17 mouse cellular contexts compared by ENCODE assay signal in genomic region chr2:135811453-135812101, GRCm38 (mm10).
DNase-seq lines count a peak whose midpoint lies in the region; ATAC-seq and TF ChIP-seq lines count a peak whose summit lies in the region.
"Had no signal": no experiment of that assay in that cellular context is flagged by ENCODE, and none has a peak within 500 bp of the region (broad histone marks: within the 10 kb centered on the region; RNA-seq: fewer than 3 reads in every experiment).

No protein-coding gene starts in this region.

- no peak overlapping the region for H3K4me2 ChIP-seq in intestine, embryonic 14.5 days (ENCODE audit: low read length)
- no peak overlapping the region for H3K4me2 ChIP-seq in intestine, postnatal 0 days (replicated peaks; ENCODE audit: low read depth)
- H3K4me2 ChIP-seq: heart, embryonic 13.5 days; hindbrain, embryonic 12.5 days; limb, embryonic 15.5 days; lung, embryonic 15.5 days had no signal

- no peak overlapping the region for H3K4me3 ChIP-seq in intestine, embryonic 14.5 days (ENCODE audit: low read depth, low read length)
- H3K4me3 ChIP-seq in intestine, postnatal 0 days (ENCODE audit: low read depth, low read length) = no peak overlapping the region
- H3K4me3 ChIP-seq: heart, embryonic 13.5 days; hindbrain, embryonic 12.5 days; layer of hippocampus, adult 2 months; limb, embryonic 15.5 days; lung, embryonic 15.5 days; midbrain, embryonic 10.5 days had no signal

- no peaks in the 10 kb centered on the region for H3K36me3 ChIP-seq in intestine, embryonic 14.5 days (ENCODE audit: control insufficient read depth, insufficient read depth, low read length)
- no peaks in the 10 kb centered on the region for H3K36me3 ChIP-seq in intestine, postnatal 0 days (ENCODE audit: control insufficient read depth, insufficient read depth)
- H3K36me3 ChIP-seq: G1E; hindbrain, embryonic 12.5 days; limb, embryonic 15.5 days; lung, embryonic 15.5 days had no signal

- no peak for DNase-seq in intestine, embryonic 14.5 days (ENCODE audit: low spot score)
- peak; percentile 16 for DNase-seq in kidney, adult 18-20 months
- peak; percentile 35 to 61 for DNase-seq in kidney, postnatal 25 days
- peak; percentile 10 for DNase-seq in yolk sac, embryonic 10.5 days (ENCODE audit: low spot score)
- no peak for DNase-seq in left cerebral cortex, adult 11 months (ENCODE audit: low spot score)
- DNase-seq in thymus, postnatal 25 days = no peak
- DNase-seq: gastrocnemius, postnatal 36 days; right cerebral cortex, postnatal 14 days; thymus, postnatal 4 days had no signal

- H3K4me1 ChIP-seq in intestine, embryonic 14.5 days (replicated peaks; ENCODE audit: control insufficient read depth, insufficient read depth, low read length) = peaks cover 3% of the 10 kb centered on the region; the same call in 1 of the 2 replicates
- H3K4me1 ChIP-seq in intestine, postnatal 0 days (replicated peaks; ENCODE audit: control insufficient read depth, insufficient read depth, low read length) = no peaks in the 10 kb centered on the region
- H3K4me1 ChIP-seq: hindbrain, embryonic 12.5 days; lung, embryonic 15.5 days; midbrain, embryonic 10.5 days had no signal

- H3K27me3 ChIP-seq in intestine, embryonic 14.5 days (replicated peaks; ENCODE audit: control insufficient read depth, insufficient read depth, low read length) = no peaks in the 10 kb centered on the region
- no peaks in the 10 kb centered on the region for H3K27me3 ChIP-seq in intestine, postnatal 0 days (replicated peaks; ENCODE audit: control insufficient read depth, insufficient read depth, low read length)
- H3K27me3 ChIP-seq: heart, embryonic 13.5 days; hindbrain, embryonic 12.5 days; limb, embryonic 15.5 days; lung, embryonic 15.5 days had no signal

- peak; percentile 62; the same call in 1 of the 2 replicates for ATAC-seq in intestine, embryonic 14.5 days (replicated peaks; ENCODE audit: low FRiP score, low TSS enrichment, low read depth)
- ATAC-seq in intestine, postnatal 0 days = no peak

- H3K9me3 ChIP-seq in intestine, embryonic 14.5 days (ENCODE audit: control insufficient read depth, low read length) = no peaks in the 10 kb centered on the region
- no peaks in the 10 kb centered on the region for H3K9me3 ChIP-seq in intestine, postnatal 0 days (ENCODE audit: control insufficient read depth)
- H3K9me3 ChIP-seq: hindbrain, embryonic 12.5 days; limb, embryonic 15.5 days; lung, embryonic 15.5 days; midbrain, embryonic 10.5 days had no signal

- H3K9ac ChIP-seq in intestine, embryonic 14.5 days (ENCODE audit: low read length) = no peak overlapping the region
- no peak overlapping the region for H3K9ac ChIP-seq in intestine, postnatal 0 days (ENCODE audit: low read depth, low read length)
- H3K9ac ChIP-seq: heart, embryonic 13.5 days; hindbrain, embryonic 12.5 days; limb, embryonic 15.5 days; lung, embryonic 15.5 days had no signal

- no peak for TF ChIP-seq CTCF in intestine, postnatal 0 days (IDR thresholded peaks at IDR 0.05; ENCODE audit: low read depth)

- peak overlapping the region; percentile 23; the same call in 1 of the 2 replicates for H3K27ac ChIP-seq in intestine, embryonic 14.5 days (ENCODE audit: low read depth)
- H3K27ac ChIP-seq in intestine, postnatal 0 days (ENCODE audit: low read depth, low read length) = no peak overlapping the region
- H3K27ac ChIP-seq: hindbrain, embryonic 12.5 days; layer of hippocampus, adult 2 months; lung, embryonic 15.5 days had no signal

- WGBS in intestine, embryonic 14.5 days = 45% methylated on average over 5 of the region's 5 CpGs
- 49% methylated on average over 5 of the region's 5 CpGs for WGBS in intestine, postnatal 0 days

Comparison
In these comparisons a context has a peak if more than half of its experiments do, and no peak if none do; other contexts are left out.
1. DNase-seq: peak in kidney, adult 18-20 months (single experiment), kidney, postnatal 25 days (2 of 2) and yolk sac, embryonic 10.5 days (single experiment); none in intestine, embryonic 14.5 days (single experiment), left cerebral cortex, adult 11 months (single experiment) and thymus, postnatal 25 days (single experiment).